Mouse (Mus musculus) C2C12 (cell line): Measurements from ENCODE around the gene Evi2.

Source experiments
- CEBPB ChIP-seq: IDR thresholded peaks from one replicate; pipeline ENCODE4 v1.6.1; 2011; ENCODE audit warnings: low read depth, mild to moderate bottlenecking, control low read depth, moderate library complexity
- CTCF ChIP-seq: IDR thresholded peaks from one replicate; pipeline ENCODE4 v1.5.1; 2011; ENCODE audit not compliant: control insufficient read depth, insufficient read depth, insufficient read length
- FOSL1 ChIP-seq: IDR thresholded peaks from one replicate; pipeline ENCODE4 v1.8.0; 2011; ENCODE audit warnings: mild to moderate bottlenecking, low read length; ENCODE audit not compliant: poor library complexity, insufficient read depth, severe bottlenecking
- MAX ChIP-seq: IDR thresholded peaks from one replicate; pipeline ENCODE4 v1.6.1; 2011; ENCODE audit warnings: mild to moderate bottlenecking, control low read depth
- USF1 ChIP-seq: IDR thresholded peaks from one replicate; pipeline ENCODE4 v1.6.1; 2011; ENCODE audit warnings: low read depth, mild to moderate bottlenecking, control low read depth, moderate library complexity

GRCm38 (mm10) chr11:79527015-79527738 is 3.2 kb downstream of the Evi2 start:
- TF ChIP-seq CTCF (no peak), CEBPB (no peak), FOSL1 (no peak), MAX (no peak), USF1 (no peak)
